Mouse (Mus musculus): ENCODE data around the gene Neto2. TPM values are rescaled to one million over a fixed set of nuclear protein-coding genes. Genes with fewer than 3 reads are reported as not detected.

Gene Neto2
- total and polyA plus RNA-seq, 3 experiments = not detected

DNA sequence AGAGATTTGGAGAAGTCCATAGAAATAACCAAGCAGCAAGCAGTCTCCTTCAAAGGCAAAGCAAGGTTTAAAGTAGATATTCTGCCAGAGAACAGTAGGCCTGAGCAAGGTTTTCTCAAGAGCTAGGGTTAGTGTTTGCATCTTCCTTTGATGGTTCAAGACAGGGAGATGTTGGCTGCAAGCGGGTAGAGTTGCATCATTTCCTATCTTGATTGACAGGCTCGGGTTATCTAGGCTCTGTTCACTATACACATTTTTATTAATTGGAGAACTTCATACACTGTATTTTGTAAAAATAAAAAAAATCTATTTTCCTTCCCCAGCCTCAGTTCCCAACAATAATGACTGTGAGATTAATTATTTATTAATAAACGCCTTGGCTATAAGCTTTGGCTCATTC lies 94.2 kb downstream of the Neto2 start:
- peaks cover 8 to 31% of the 10 kb centered on the region in 2 experiments for H3K4me1 ChIP-seq (ENCODE audit: control insufficient read depth in 1 of 2, insufficient read depth in 2 of 2)
- no peak for DNase-seq (ENCODE audit: extremely low read depth)
- no peak overlapping the region for H3K4me2 ChIP-seq (ENCODE audit: insufficient read depth, low read depth, poor library complexity, severe bottlenecking)
- in situ Hi-C loops (cut with MboI; ENCODE audit: low pct_ligation_motif_present, low pct_unique_long_range_greater_than_20kb, low sequenced_read_pairs) (no loop called here), dilution Hi-C loops (cut with MboI; ENCODE audit: extremely low pct_ligation_motif_present, extremely low pct_unique_long_range_greater_than_20kb, low sequenced_read_pairs) (no loop called here)
- no peak overlapping the region for H3K9ac ChIP-seq (ENCODE audit: insufficient read depth, low read depth)
- H3K27me3 ChIP-seq (replicated peaks) = no peaks in the 10 kb centered on the region
- no peaks in the 10 kb centered on the region for H3K79me2 ChIP-seq (replicated peaks; ENCODE audit: control insufficient read depth, extremely low read depth, insufficient read depth, poor library complexity, severe bottlenecking)
- H3K27ac ChIP-seq (ENCODE audit: insufficient read depth, low read depth) = no peak overlapping the region
- H3K4me3 ChIP-seq (replicated peaks in 1 of 3; ENCODE audit: low read depth in 2 of 3, low read length in 2 of 3, poor library complexity in 1 of 3) = no peak overlapping the region
- no peaks in the 10 kb centered on the region for H3K9me3 ChIP-seq (replicated peaks; ENCODE audit: low read length)
- TF ChIP-seq JUND (conservative IDR thresholded peaks at IDR 0.05; ENCODE audit: low read depth, low read length) = no peak
- TF ChIP-seq TBP (conservative IDR thresholded peaks at IDR 0.05; ENCODE audit: low read depth, low read length) = no peak
- no peak for TF ChIP-seq MAZ (IDR thresholded peaks at IDR 0.05; ENCODE audit: low read depth, low read length)
- no peak for TF ChIP-seq POLR2AphosphoS2 (IDR thresholded peaks at IDR 0.05; ENCODE audit: low read depth, low read length)
- no peak for TF ChIP-seq RAD21 (IDR thresholded peaks at IDR 0.05; ENCODE audit: low read depth, low read length)
- TF ChIP-seq USF2 (conservative IDR thresholded peaks at IDR 0.05; ENCODE audit: low read depth, low read length) = no peak
- no peak for TF ChIP-seq UBTF (IDR thresholded peaks at IDR 0.05; ENCODE audit: low read depth, low read length)
- TF ChIP-seq SMC3 (IDR thresholded peaks at IDR 0.05; ENCODE audit: low read depth, low read length) = no peak
- no peak for TF ChIP-seq ZNF384 (IDR thresholded peaks at IDR 0.05; ENCODE audit: low read depth, low read length)
- no peak for TF ChIP-seq NRF1 (IDR thresholded peaks at IDR 0.05; ENCODE audit: low read depth, low read length)
- TF ChIP-seq MXI1 (IDR thresholded peaks at IDR 0.05; ENCODE audit: low read depth, low read length) = no peak
- no peak for TF ChIP-seq KAT2A (IDR thresholded peaks at IDR 0.05; ENCODE audit: insufficient replicate concordance, low read length)
- no peak for TF ChIP-seq MAX (IDR thresholded peaks at IDR 0.05; ENCODE audit: low read length)
- TF ChIP-seq MYC (IDR thresholded peaks at IDR 0.05; ENCODE audit: low read depth, low read length) = no peak
- no peak for TF ChIP-seq E2F4 (IDR thresholded peaks at IDR 0.05; ENCODE audit: insufficient replicate concordance, low read depth, low read length)
- no peak for TF ChIP-seq MAFK (IDR thresholded peaks at IDR 0.05; ENCODE audit: insufficient replicate concordance, low read length)
- no peak for TF ChIP-seq JUN (IDR thresholded peaks at IDR 0.05; ENCODE audit: insufficient read depth, low read depth, low read length)
- TF ChIP-seq ZMIZ1 (IDR thresholded peaks at IDR 0.05; ENCODE audit: low read depth, low read length) = no peak
- no peak for TF ChIP-seq GABPA (IDR thresholded peaks at IDR 0.05; ENCODE audit: insufficient replicate concordance, low read depth, low read length)
- TF ChIP-seq NELFE (IDR thresholded peaks at IDR 0.05; ENCODE audit: low read depth, low read length) = no peak
- H3K36me3 ChIP-seq (replicated peaks in 1 of 2; ENCODE audit: control insufficient read depth in 1 of 2, insufficient read depth in 1 of 2, low read length in 1 of 2) = no peaks in the 10 kb centered on the region

- Histone ChIP-seq H3K36me3 (replicated peaks in 1 of 2; ENCODE audit: control insufficient read depth in 1 of 2, insufficient read depth in 1 of 2, low read length in 1 of 2) (no peaks in the 10 kb centered on the region), H3K4me2 (ENCODE audit: insufficient read depth, low read depth, poor library complexity, severe bottlenecking) (no peak overlapping the region), H3K4me3 (replicated peaks in 1 of 3; ENCODE audit: low read depth in 2 of 3, low read length in 2 of 3, poor library complexity in 1 of 3) (no peak overlapping the region), H3K27ac (ENCODE audit: insufficient read depth, low read depth) (no peak overlapping the region), H3K9ac (ENCODE audit: insufficient read depth, low read depth) (no peak overlapping the region), H3K9me3 (replicated peaks; ENCODE audit: low read length) (no peaks in the 10 kb centered on the region), H3K4me1 (ENCODE audit: control insufficient read depth in 1 of 2, insufficient read depth in 2 of 2) (peaks cover 8 to 34% of the 10 kb centered on the region in 2 experiments), H3K27me3 (replicated peaks) (no peaks in the 10 kb centered on the region), H3K79me2 (replicated peaks; ENCODE audit: control insufficient read depth, extremely low read depth, insufficient read depth, poor library complexity, severe bottlenecking) (no peaks in the 10 kb centered on the region)
- DNase-seq (ENCODE audit: extremely low read depth) = no peak
- TF ChIP-seq USF1 (IDR thresholded peaks at IDR 0.05; ENCODE audit: low read depth, low read length) = no peak
- TF ChIP-seq RAD21 (IDR thresholded peaks at IDR 0.05; ENCODE audit: low read depth, low read length) = no peak
- no peak for TF ChIP-seq KAT2A (IDR thresholded peaks at IDR 0.05; ENCODE audit: insufficient replicate concordance, low read length)
- no peak for TF ChIP-seq ZKSCAN1 (IDR thresholded peaks at IDR 0.05; ENCODE audit: borderline replicate concordance, low read depth, low read length)
- TF ChIP-seq MYC (IDR thresholded peaks at IDR 0.05; ENCODE audit: low read depth, low read length) = no peak
- TF ChIP-seq E2F4 (IDR thresholded peaks at IDR 0.05; ENCODE audit: insufficient replicate concordance, low read depth, low read length) = no peak
- TF ChIP-seq CHD2 (IDR thresholded peaks at IDR 0.05; ENCODE audit: low read length) = no peak
- TF ChIP-seq CHD1 (IDR thresholded peaks at IDR 0.05; ENCODE audit: low read depth, low read length) = no peak
- TF ChIP-seq CTCF (conservative IDR thresholded peaks at IDR 0.05 in 1 of 2, IDR thresholded peaks at IDR 0.05 in 1 of 2; ENCODE audit: low read depth in 2 of 2, low read length in 2 of 2) = no peak
- TF ChIP-seq MAX (IDR thresholded peaks at IDR 0.05; ENCODE audit: low read length) = no peak
- no peak for TF ChIP-seq NELFE (IDR thresholded peaks at IDR 0.05; ENCODE audit: low read depth, low read length)
- TF ChIP-seq JUN (IDR thresholded peaks at IDR 0.05; ENCODE audit: insufficient read depth, low read depth, low read length) = no peak
- no peak for TF ChIP-seq JUND (conservative IDR thresholded peaks at IDR 0.05; ENCODE audit: low read depth, low read length)
- TF ChIP-seq GABPA (IDR thresholded peaks at IDR 0.05; ENCODE audit: insufficient replicate concordance, low read depth, low read length) = no peak
- dilution Hi-C loops (cut with MboI; ENCODE audit: extremely low pct_ligation_motif_present, extremely low pct_unique_long_range_greater_than_20kb, low sequenced_read_pairs) = no loop called here
- in situ Hi-C loops (cut with MboI; ENCODE audit: low pct_ligation_motif_present, low pct_unique_long_range_greater_than_20kb, low sequenced_read_pairs) = no loop called here
Measured at GRCm38 (mm10) chr8:85604201-85604600, 96.5 kb downstream of the Neto2 start.

Data from CH12.LX (cell line).